Mouse (Mus musculus) layer of hippocampus, adult 18-20 months (tissue): ENCODE data around the gene Klf16. TPM values are rescaled to one million over a fixed set of nuclear protein-coding genes. Genes with fewer than 3 reads are reported as not detected.

Source experiments
- DNase-seq, 2 experiments: peaks; one replicate each; pipeline ENCODE4 v3.0.0; 2022; ENCODE audit warnings: low spot score in 2 of 2
- microRNA-seq, 2 experiments: library from miRNA; unstranded; fragments of <30 nt; microRNA quantifications; one replicate each; pipeline ENCODE4 v1.2.0; 2021
- total RNA-seq, 2 experiments: library from RNA; stranded (reverse); gene quantifications; 2 replicates each; pipeline ENCODE4 v1.2.3; 2021

The Klf16 gene
- total RNA-seq, 2 experiments from 2014 or later, result 57.3 to 62.1 TPM

- no peak for DNase-seq
Observed at GRCm38 (mm10) chr10:80547539-80547938, 29.6 kb downstream of the Klf16 start.

- no peak for DNase-seq
Observed at GRCm38 (mm10) chr10:80546945-80547344, 30.2 kb downstream of the Klf16 start.

- no peak for DNase-seq
Observed at GRCm38 (mm10) chr10:80545590-80545989, 31.5 kb downstream of the Klf16 start.

- DNase-seq, result no peak
Observed at GRCm38 (mm10) chr10:80543873-80544272, 33.2 kb downstream of the Klf16 start.

- DNase-seq, result no peak
Observed at GRCm38 (mm10) chr10:80539493-80539892, 37.6 kb downstream of the Klf16 start.

GRCm38 (mm10) chr10:80538710-80539394, 38.3 kb downstream of the Klf16 start, which contains the start of gene Atp8b3:
Gene Atp8b3 (minus strand): TSS chr10:80539124.
- no peak for DNase-seq

GRCm38 (mm10) chr10:80538180-80538579, 38.9 kb downstream of the Klf16 start:
- no peak for DNase-seq

GRCm38 (mm10) chr10:80535711-80536110, 41.4 kb downstream of the Klf16 start:
- no peak for DNase-seq

- no peak for DNase-seq
Observed at GRCm38 (mm10) chr10:80535071-80535470, 42.0 kb downstream of the Klf16 start.

- no peak for DNase-seq
Observed at GRCm38 (mm10) chr10:80533704-80534103, 43.4 kb downstream of the Klf16 start.

- DNase-seq, result no peak
Observed at GRCm38 (mm10) chr10:80532783-80533182, 44.3 kb downstream of the Klf16 start.

GRCm38 (mm10) chr10:80526172-80526571, 50.9 kb downstream of the Klf16 start:
- DNase-seq, result no peak

GRCm38 (mm10) chr10:80523299-80523698, 53.8 kb downstream of the Klf16 start:
- no peak for DNase-seq

- no peak for DNase-seq
Observed at GRCm38 (mm10) chr10:80519287-80519686, 57.8 kb downstream of the Klf16 start.

Small RNAs within 50 kb of the gene (microRNA-seq; reads per million reads assigned to microRNA genes)
- 3.5 reads per million in 2 experiments for gene Mir6912

Other genes starting within 250 kb of the Klf16 start
- 1 to 10 TPM; 3.5 to 3.8 TPM for gene Pcsk4, start 247.8 kb downstream of the Klf16 start, total RNA-seq
- 10 to 100 TPM; 10.3 to 10.9 TPM for gene Reep6, start 247.4 kb downstream of the Klf16 start, total RNA-seq
- gene Adamtsl5, start 228.9 kb downstream of the Klf16 start, total RNA-seq, result 1 to 10 TPM; 5.6 to 6.9 TPM
- 10 to 100 TPM; 30.3 to 30.5 TPM for gene Plk5, start 220.9 kb downstream of the Klf16 start, total RNA-seq
- 10 to 100 TPM; 17.9 to 19.1 TPM for gene Mex3d, start 189.7 kb downstream of the Klf16 start, total RNA-seq
- 100 to 1,000 TPM; 159 to 162 TPM for gene Mbd3, start 177.8 kb downstream of the Klf16 start, total RNA-seq
- 100 to 1,000 TPM; 410 to 413 TPM for gene Uqcr11, start 170.5 kb downstream of the Klf16 start, total RNA-seq
- gene Tcf3, start 143.7 kb downstream of the Klf16 start, total RNA-seq, result 10 to 100 TPM; 27.1 to 27.3 TPM
- under 1 TPM in 1 of 2 experiments, not detected in 1; 0.07 TPM for gene Onecut3, start 82.5 kb downstream of the Klf16 start, total RNA-seq
- gene Atp8b3, start 38.2 kb downstream of the Klf16 start, total RNA-seq, result under 1 TPM; 0.18 to 0.22 TPM
- gene Rexo1, start 15.8 kb downstream of the Klf16 start, total RNA-seq, result 10 to 100 TPM; 44.8 to 48.1 TPM
- 100 to 1,000 TPM; 166 to 168 TPM for gene Abhd17a, start 13.0 kb upstream of the Klf16 start, total RNA-seq
- gene Scamp4, start 25.6 kb upstream of the Klf16 start, total RNA-seq, result 10 to 100 TPM; 43.9 to 54.4 TPM
- gene Adat3, start 25.6 kb upstream of the Klf16 start, total RNA-seq, result 1 to 10 TPM; 1.7 to 3.4 TPM
- gene Gm49322, start 28.7 kb upstream of the Klf16 start, total RNA-seq, result 1 to 10 TPM; 2.6 to 3.1 TPM
- 100 to 1,000 TPM; 230 to 247 TPM for gene Csnk1g2, start 45.5 kb upstream of the Klf16 start, total RNA-seq
- gene Btbd2, start 79.8 kb upstream of the Klf16 start, total RNA-seq, result 100 to 1,000 TPM; 110 to 114 TPM
- gene Mknk2, start 100.8 kb upstream of the Klf16 start, total RNA-seq, result 10 to 100 TPM; 44.7 to 46.1 TPM
- gene Mob3a, start 124.7 kb upstream of the Klf16 start, total RNA-seq, result 10 to 100 TPM; 13.2 to 13.5 TPM
- 10 to 100 TPM; 52.5 to 54.7 TPM for gene Izumo4, start 124.9 kb upstream of the Klf16 start, total RNA-seq
- gene Ap3d1, start 164.9 kb upstream of the Klf16 start, total RNA-seq, result 100 to 1,000 TPM; 138 TPM
- 10 to 100 TPM; 40.6 to 49.6 TPM for gene Dot1l, start 177.9 kb upstream of the Klf16 start, total RNA-seq
- gene Sf3a2, start 220.9 kb upstream of the Klf16 start, total RNA-seq, result 10 to 100 TPM; 52.3 to 57.3 TPM
- gene Plekhj1, start 221.3 kb upstream of the Klf16 start, total RNA-seq, result 10 to 100 TPM; 63.3 to 71.2 TPM
- 1 to 10 TPM; 3.3 to 3.6 TPM for gene Amh, start 227.9 kb upstream of the Klf16 start, total RNA-seq
- gene Jsrp1, start 236.2 kb upstream of the Klf16 start, total RNA-seq, result 1 to 10 TPM; 2.2 to 3.0 TPM
- 100 to 1,000 TPM; 518 to 519 TPM for gene Oaz1, start 249.3 kb upstream of the Klf16 start, total RNA-seq